Mouse (Mus musculus): ENCODE measurements around the gene Ptgr1.

The Ptgr1 gene

GRCm38 (mm10) chr4:58990609-58991434, 3.9 kb upstream of the Ptgr1 start:
- no peak for DNase-seq (ENCODE audit: low read depth)

DNA sequence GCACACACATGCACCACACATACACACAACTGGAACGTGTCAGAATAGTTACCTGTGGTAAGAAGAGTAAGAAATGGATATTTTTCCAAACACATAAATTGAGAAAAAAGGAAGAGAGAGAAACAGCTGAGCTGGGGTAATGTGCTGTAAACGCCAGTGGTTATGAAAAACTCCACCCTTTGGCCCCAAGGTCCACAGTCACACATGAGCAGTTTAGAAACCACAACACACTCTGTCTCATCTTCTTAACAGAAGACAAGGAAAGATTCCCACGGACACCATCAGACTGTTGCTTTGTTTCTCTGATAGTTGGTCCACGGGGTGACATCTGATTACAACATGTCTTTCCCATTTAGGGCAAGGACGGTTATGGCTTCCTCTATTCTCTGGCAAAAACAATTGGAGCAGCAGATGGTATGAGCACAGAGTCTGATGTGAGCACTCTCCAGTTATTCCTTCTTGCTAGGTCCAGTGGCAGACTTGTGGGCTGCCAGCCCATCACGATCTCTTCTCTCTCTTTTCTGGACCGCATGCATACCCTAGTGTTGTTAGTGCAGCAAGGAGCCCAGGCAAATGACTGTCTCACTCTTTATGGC, 2.5 kb upstream of the Ptgr1 start:
- no peak for DNase-seq (ENCODE audit: low read depth)

DNA sequence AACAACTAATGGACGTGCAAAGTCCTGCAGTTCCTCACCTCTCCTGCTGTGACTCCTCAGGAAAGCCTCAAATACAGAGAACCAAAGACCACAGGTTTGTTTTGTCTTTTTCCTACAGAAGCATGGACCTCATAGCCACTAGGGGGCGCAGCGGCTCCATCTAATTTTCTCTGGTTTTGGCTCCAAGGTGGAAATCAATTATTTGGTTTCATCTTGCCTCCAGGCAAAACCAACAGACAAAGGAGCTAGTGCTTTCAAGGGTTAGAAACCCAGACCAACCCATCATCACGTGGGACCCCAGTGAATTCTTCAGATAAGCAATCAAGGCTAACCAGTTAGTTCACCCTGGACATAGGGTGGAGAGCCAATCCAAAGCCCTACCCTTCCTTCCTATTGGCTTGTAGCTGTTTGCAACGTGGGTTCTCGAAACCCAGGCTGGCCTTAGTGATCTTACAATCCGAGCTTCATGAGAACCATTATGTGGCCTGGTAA, 1.7 kb downstream of the Ptgr1 start:
- DNase-seq (ENCODE audit: low read depth) = peak; percentile 87

- DNase-seq (ENCODE audit: low read depth) = no peak
These were observed 4.1 kb downstream of the Ptgr1 start for GRCm38 (mm10) chr4:58982806-58983205.

GRCm38 (mm10) chr4:58981421-58981820, 5.5 kb downstream of the Ptgr1 start:
- DNase-seq (ENCODE audit: low read depth) = no peak

DNA sequence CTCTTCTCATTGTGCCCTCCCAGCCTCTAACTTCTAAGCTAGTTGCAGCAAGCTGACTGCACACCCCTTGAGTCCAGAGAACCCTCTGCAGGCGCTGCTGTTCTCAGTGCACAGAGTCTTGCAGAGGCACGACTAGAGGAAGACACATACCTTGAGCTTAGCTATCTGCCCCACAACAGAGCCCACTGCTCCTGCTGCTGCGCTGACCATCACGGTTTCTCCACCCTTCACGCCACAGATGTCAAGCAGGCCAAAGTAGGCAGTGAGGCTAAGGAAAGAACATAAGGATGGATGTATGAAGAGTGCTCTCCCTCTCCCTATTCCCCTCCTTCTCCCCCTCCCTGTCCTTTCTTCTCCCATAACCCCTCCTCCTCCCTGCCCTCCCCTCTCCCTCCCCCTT, 11.2 kb downstream of the Ptgr1 start:
- DNase-seq (ENCODE audit: low read depth) = no peak

- peak; percentile 77 for DNase-seq (ENCODE audit: low read depth)
These were observed 16.2 kb downstream of the Ptgr1 start for GRCm38 (mm10) chr4:58970678-58971077.

GRCm38 (mm10) chr4:58965136-58965535, 21.8 kb downstream of the Ptgr1 start:
- DNase-seq (ENCODE audit: low read depth) = no peak

GRCm38 (mm10) chr4:58963271-58963670, 23.6 kb downstream of the Ptgr1 start:
- DNase-seq (ENCODE audit: low read depth) = no peak

GRCm38 (mm10) chr4:58961719-58962118, 25.2 kb downstream of the Ptgr1 start:
- DNase-seq (ENCODE audit: low read depth) = no peak

GRCm38 (mm10) chr4:58952630-58953029, 34.3 kb downstream of the Ptgr1 start:
- no peak for DNase-seq (ENCODE audit: low read depth)

DNA sequence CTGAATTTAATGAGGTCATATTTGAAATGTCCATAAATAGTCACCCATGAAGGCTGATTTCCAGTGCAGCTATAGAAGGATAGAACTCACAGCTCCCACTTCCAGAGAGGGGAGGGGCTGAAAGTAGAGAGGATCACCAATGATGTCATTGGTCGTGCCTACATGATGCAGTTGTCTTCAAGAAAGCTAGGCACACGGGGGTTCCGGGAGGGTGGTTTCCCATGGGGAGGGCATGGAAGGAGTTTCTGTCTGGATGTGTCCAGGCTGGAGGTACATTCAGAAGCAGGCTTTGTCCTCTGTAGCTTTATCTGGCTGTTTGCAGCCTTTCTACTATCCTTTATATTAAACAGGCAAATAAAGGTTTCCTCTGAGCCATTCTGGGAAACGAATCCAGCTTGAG, 38.5 kb downstream of the Ptgr1 start:
- no peak for DNase-seq (ENCODE audit: low read depth)

- no peak for DNase-seq (ENCODE audit: low read depth)
These were observed 42.2 kb downstream of the Ptgr1 start for GRCm38 (mm10) chr4:58944695-58945094.

DNA sequence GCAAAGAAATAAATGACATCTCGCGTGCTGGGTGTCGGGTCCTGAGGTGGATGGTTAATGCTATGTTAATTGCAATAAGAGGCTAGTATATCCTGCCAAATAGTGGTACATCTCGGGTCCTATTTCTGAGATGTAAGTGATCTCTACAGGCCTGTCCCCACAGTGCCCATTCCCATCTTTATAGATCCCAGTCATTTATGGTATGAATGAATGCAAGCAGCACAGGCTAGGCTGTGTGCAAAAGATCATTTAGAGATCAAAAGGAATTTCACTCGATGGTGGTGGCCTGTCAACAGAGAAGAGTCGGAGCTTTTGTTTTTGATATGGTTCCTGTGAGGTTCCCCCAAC, 42.7 kb downstream of the Ptgr1 start:
- no peak for DNase-seq (ENCODE audit: low read depth)

GRCm38 (mm10) chr4:58943420-58944205, 43.3 kb downstream of the Ptgr1 start, which contains the start of gene Zkscan16:
Gene Zkscan16, plus strand, starts transcription at chr4:58943628.
- DNase-seq (ENCODE audit: low read depth) = peak; percentile 17

GRCm38 (mm10) chr4:58942942-58943341, 44.0 kb downstream of the Ptgr1 start:
- DNase-seq (ENCODE audit: low read depth) = no peak

GRCm38 (mm10) chr4:58941638-58942037, 45.3 kb downstream of the Ptgr1 start:
- DNase-seq (ENCODE audit: low read depth) = no peak

GRCm38 (mm10) chr4:58935846-58936245, 51.1 kb downstream of the Ptgr1 start:
- DNase-seq (ENCODE audit: low read depth) = no peak

DNA sequence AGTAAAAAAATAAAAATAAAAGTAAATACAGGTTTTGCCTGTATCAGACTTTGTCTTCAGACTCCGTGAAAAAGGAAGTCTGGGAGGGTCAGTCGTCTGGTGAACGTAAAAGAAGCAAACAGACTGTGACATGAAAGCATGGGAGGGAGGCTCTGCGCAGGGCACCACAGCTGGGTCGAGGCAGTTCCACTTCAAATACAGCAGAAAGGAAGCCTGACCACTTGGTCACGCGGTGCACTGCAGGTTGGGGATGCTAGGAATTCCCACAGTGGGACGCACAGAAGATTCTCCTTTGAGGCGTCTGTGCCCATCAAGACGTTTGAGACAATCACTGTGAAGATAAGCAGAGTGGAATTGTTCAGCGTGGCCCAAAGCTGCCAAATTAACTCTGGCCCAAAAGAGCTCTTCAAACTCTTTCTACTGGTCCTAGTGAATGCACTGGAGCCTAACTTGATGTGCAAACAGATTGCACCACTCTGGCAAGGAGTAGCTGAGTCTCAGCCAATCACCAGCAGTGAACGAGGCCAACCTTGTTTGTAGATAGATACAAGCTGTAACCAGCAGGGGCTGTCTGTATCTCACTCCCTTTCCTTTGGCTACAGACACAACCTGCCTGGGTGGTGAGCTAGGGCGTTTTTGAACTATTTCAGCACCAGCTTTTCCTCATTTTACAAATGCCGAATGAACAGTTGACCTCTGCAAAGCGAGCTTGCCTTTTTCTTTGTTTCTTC, 52.0 kb downstream of the Ptgr1 start:
- DNase-seq (ENCODE audit: low read depth) = peak; percentile 30

DNA sequence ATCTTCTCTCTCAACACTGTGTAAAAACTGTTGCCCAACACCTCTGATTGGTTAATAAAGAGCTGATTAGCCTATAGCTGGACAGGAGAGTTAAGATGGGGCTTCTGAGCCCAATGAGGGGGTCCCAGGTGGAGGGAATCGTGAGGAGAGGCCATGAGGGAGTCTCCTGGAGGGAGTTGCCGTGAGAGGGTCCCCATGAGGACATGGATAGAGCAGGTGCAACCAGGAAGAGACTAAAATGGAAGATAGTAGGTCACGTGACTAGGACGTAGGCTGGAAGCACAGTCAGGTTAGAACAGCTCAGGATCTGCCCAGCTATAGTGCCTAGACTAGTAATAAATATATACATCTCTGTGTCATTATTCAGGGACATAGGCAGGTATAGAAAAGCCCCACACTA, 52.6 kb downstream of the Ptgr1 start:
- DNase-seq (ENCODE audit: low read depth) = no peak

DNA sequence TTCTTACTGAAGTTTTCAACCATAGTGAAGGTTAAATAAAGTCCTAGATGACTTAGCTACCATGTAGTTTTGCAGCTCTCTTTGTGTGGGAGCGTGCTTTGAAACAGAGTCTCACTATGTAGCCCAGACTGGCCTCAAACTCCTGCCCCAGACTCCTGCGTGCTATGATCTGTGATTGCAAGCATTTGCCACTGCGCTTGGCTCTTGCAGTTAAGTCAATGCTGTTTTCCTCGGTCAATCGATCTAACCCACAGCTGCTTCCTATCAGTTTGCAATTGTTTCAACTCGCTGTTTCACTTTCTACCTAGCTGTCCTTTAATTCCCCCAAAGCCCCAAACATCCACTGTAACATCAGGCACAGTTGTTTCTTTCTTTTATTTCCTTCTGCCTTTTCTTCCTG, 54.4 kb downstream of the Ptgr1 start:
- DNase-seq (ENCODE audit: low read depth) = no peak

- DNase-seq (ENCODE audit: low read depth) = no peak
These were observed 59.3 kb downstream of the Ptgr1 start for GRCm38 (mm10) chr4:58927661-58928060.
